Mouse (Mus musculus): ENCODE data around the gene Cmtm3. TPM values are rescaled to one million over a fixed set of nuclear protein-coding genes. Genes with fewer than 3 reads are reported as not detected.

The Cmtm3 gene
- total RNA-seq (2023; ENCODE audit: inconsistent age) = 11.3 to 18.9 TPM (median 13.8 TPM) in 4 replicates

DNA sequence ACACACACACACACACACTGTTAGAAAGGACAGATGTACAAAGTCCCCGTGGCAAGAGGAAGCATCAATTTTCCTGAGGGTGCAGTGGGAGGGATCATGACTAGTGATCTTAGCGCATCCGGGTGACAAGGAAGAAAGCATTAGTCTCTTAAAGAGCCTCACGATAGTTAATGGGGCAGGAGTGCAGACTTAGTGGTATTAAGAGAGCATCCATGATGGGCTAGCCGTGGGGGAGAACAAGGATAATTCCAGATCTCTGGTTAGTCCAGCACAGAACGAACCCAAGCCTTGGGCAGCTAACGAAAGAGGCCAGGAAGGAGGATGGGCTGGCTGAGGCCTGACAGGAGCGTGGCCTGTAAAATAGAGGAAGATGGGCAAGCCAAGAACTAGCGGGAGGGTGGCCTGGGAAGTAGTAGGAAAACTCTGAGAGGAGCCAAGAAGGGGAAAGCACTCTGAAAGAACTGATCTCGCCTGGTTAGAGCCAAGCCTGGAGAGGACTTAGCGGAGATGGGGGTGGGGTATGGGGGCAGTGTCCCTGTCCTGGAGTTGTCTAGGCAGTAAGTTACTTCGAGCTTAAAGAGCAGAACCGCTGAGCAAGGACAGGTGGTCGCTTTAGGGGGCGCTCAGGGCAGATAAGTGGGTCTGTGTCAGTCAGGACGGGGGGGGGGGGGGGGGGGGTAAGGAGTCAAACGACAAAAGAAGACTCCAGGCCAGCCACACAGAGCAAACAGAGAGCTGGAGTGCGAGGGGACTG is at the start of gene Cmtm3:
TSS of gene Cmtm3 (plus strand) at position 182 of the 754 bp plus-strand sequence.

GRCm38 (mm10) chr8:104293081-104293480 is 46.1 kb upstream of the Cmtm3 start, which contains the start of gene Cmtm2a:
TSS of gene Cmtm2a (minus strand) at chr8:104293181.

DNA sequence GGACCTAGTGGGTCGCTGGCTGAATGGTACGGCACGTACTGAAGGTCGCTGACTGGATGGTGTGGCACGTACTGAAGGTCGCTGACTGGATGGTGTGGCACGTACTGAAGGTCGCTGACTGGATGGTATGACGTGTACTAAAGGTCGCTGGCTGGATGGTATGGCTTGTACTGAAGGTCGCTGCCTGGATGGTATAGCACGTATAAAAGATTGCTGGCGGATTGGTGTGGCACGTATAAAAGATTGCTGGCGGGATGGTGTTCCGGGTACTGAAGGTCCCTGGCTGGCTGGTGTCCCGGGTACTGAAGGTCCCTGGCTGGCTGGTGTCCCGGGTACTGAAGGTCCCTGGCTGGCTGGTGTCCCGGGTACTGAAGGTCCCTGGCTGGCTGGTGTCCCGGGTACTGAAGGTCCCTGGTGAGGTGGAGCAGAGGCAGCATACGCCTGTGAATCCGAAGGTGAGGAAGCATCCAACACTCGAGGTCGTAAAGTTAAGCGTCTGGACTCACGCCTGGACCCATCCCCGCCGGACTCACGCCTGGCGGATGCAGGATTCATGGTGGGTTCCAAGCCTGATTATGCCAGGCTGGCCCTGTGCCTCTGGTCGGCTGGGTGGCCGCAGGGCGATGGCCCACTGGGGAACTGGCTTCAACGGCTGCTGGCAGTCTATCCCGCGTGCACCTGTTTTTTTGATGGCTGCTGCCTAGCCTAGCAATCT is 29.6 kb upstream of the Cmtm3 start, which contains the start of the genes Gm45711 and Cmtm1:
TSS of gene Gm45711 (minus strand) at position 641 of the 715 bp plus-strand sequence.
TSS of gene Cmtm1 (minus strand) at position 705 of the 715 bp plus-strand sequence.

GRCm38 (mm10) chr8:104321267-104321666 is 17.9 kb upstream of the Cmtm3 start, which contains the start of gene Gm11020:
TSS of gene Gm11020 (plus strand) at chr8:104321567.

GRCm38 (mm10) chr8:104321930-104322329 is 17.3 kb upstream of the Cmtm3 start, which contains the start of gene Cmtm2b:
TSS of gene Cmtm2b (plus strand) at chr8:104322230.

DNA sequence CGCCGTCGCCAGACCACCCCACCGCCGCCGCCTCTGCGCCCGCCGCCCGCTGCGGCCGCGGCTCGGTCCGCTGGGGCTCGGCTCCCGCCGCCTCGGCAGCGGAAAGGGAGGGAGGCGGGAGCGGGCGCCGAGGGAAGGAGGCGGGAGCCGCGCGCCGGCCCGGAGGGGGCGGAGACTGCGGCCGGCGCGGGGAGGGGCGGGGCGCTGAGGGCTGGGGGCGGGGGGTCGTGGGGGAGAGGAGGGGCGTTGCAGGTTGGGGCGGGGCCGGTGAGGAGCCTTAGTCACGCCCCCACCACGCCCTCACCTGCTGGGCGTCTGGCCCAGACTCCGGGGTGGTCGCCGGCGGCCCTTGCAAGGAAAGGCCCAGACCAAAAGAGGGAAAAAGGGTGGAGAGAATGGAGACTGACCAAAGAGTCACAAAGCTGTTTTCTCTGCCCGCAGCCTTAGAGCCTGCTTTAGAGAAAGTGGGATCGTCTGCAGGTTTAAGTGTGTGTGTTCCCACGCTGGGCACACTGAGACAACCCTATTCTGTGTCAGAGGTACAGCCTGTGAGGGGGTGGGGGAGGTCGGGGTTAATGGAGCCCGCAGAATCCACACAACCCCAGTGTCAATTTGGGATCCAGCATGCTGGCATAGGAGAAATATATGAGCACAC is 56.6 kb downstream of the Cmtm3 start, which contains the start of gene Cmtm4:
TSS of gene Cmtm4 (minus strand) at position 105 of the 655 bp plus-strand sequence.

Other genes with a start within 250 kb of the Cmtm3 start
- 0.64 to 1.6 TPM (median 0.92 TPM) in 4 replicates for gene Cdh5, start 237.8 kb upstream of the Cmtm3 start, total RNA-seq (2023; ENCODE audit: inconsistent age)
- 0.38 TPM in 1 of 4 replicates, not detected in the others for gene Bean1, start 169.0 kb upstream of the Cmtm3 start, total RNA-seq (2023; ENCODE audit: inconsistent age)
- gene Tk2, start 90.9 kb upstream of the Cmtm3 start, total RNA-seq (2023; ENCODE audit: inconsistent age) = 98.5 to 107 TPM (median 104 TPM) in 4 replicates
- 66.5 to 76.0 TPM (median 67.5 TPM) in 4 replicates for gene Cklf, start 88.5 kb upstream of the Cmtm3 start, total RNA-seq (2023; ENCODE audit: inconsistent age)
- gene Cmtm2a, start 46.2 kb upstream of the Cmtm3 start, total RNA-seq (2023; ENCODE audit: inconsistent age) = not detected in 4 replicates
- not detected in 4 replicates for gene Gm45711, start 29.3 kb upstream of the Cmtm3 start, total RNA-seq (2023; ENCODE audit: inconsistent age)
- gene Cmtm1, start 29.3 kb upstream of the Cmtm3 start, total RNA-seq (2023; ENCODE audit: inconsistent age) = not detected in 4 replicates
- not detected in 4 replicates for gene Gm11020, start 17.8 kb upstream of the Cmtm3 start, total RNA-seq (2023; ENCODE audit: inconsistent age)
- not detected in 4 replicates for gene Cmtm2b, start 17.2 kb upstream of the Cmtm3 start, total RNA-seq (2023; ENCODE audit: inconsistent age)
- 0.48 to 0.72 TPM (median 0.60 TPM) in 4 replicates for gene Cmtm4, start 56.4 kb downstream of the Cmtm3 start, total RNA-seq (2023; ENCODE audit: inconsistent age)
- 49.5 to 85.5 TPM (median 58.7 TPM) in 4 replicates for gene Dync1li2, start 103.6 kb downstream of the Cmtm3 start, total RNA-seq (2023; ENCODE audit: inconsistent age)
- gene Terb1, start 170.5 kb downstream of the Cmtm3 start, total RNA-seq (2023; ENCODE audit: inconsistent age) = 2.6 to 4.0 TPM (median 3.4 TPM) in 4 replicates
- gene Nae1, start 195.2 kb downstream of the Cmtm3 start, total RNA-seq (2023; ENCODE audit: inconsistent age) = 35.0 to 43.0 TPM (median 39.4 TPM) in 4 replicates
- gene Car7, start 195.3 kb downstream of the Cmtm3 start, total RNA-seq (2023; ENCODE audit: inconsistent age) = 1.1 to 1.5 TPM (median 1.3 TPM) in 4 replicates